Mouse (Mus musculus): Measurements from ENCODE around the gene Herpud2.
A peak's percentile ranks its signal among the peaks of the same experiment; 100 is the strongest.

Gene Herpud2

GRCm38 (mm10) chr9:25151611-25152241 is at the start of gene Herpud2:
Gene Herpud2 (minus strand): TSS chr9:25151820.
- peak; percentile 86 for DNase-seq

DNA sequence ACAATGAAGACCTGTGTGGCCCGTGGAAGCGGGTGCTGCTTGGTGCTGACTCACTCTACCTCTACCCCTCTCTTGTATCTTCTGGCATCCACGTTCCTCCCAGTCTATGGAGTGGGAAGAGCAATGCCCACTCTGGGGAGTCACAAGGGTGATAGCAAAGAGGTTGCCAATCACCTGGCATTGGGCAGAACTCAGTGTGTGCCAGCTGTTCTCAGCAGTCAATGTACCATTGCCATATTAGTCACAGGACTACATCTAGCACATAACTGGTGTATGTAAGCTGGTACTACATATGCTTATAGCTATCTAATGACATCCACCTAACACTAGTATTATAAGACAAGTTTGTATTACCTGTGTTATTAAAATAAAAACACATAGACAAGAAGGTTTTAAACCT is 49.4 kb upstream of the Herpud2 start:
- DNase-seq: no peak

DNA sequence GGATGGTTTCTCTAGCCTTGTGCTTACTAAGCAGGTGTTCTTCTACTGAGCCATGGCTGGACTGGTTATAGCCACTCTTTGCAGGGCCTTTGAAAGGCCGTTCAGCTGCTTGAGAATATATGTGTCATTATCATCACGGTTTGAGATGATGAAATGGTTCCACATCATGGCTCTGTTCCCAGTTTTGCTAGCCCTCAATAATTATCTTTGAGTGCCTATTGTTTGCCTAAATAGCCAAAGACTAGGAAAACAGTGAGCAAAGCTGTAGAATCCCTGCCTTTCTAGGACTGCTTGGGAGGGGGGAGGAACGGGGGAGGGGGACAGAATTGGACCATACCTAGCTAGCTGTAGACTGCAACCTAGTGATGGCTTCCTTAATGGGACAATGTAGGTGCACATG is 48.5 kb upstream of the Herpud2 start:
- no peak for DNase-seq

GRCm38 (mm10) chr9:25196746-25197145 is 45.1 kb upstream of the Herpud2 start:
- no peak for DNase-seq

DNA sequence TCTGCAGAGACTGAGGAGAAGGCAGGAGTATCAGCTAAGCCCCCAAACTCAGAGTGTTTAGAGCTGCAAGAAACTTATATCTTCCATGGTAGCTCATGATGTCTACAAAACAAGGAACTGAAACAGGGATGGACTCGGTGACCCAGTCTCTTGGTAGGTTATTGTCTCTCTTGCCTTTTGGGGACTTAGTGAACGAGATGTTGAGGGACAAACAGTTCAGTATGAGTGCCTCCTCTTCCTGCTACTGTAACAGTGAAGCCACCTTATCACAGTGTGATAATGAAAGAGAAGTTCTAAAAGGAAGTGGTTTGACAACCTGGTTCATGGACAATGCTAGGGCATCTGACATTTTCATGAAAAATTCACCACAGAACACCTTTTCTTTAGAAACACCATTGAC is 40.0 kb upstream of the Herpud2 start:
- no peak for DNase-seq

DNA sequence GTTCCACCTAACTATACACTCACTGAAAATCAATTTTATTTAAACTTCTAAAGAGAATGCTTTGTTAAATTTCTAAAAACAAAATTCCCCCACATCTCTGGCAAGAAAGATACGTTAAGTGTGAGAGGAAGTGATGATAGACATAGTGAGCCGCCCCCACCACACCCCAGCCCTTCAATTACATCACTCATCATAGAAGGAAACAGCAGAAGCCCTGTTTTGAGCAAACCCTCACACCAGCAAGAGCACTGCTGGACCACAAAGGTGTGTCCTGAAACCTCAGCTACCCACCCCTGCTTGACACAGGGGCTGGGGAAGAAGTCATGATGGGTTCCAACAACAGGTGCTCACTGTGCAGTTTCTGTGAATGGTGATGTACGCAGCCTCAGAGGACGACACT is 34.9 kb upstream of the Herpud2 start:
- no peak for DNase-seq

GRCm38 (mm10) chr9:25185854-25186253 is 34.2 kb upstream of the Herpud2 start:
- DNase-seq: no peak

- DNase-seq: no peak
These were observed 33.0 kb upstream of the Herpud2 start for GRCm38 (mm10) chr9:25184606-25185005.

GRCm38 (mm10) chr9:25178066-25178465 is 26.4 kb upstream of the Herpud2 start:
- no peak for DNase-seq

GRCm38 (mm10) chr9:25177201-25177600 is 25.6 kb upstream of the Herpud2 start:
- DNase-seq: no peak

- no peak for DNase-seq
These were observed 24.9 kb upstream of the Herpud2 start for GRCm38 (mm10) chr9:25176562-25176961.

GRCm38 (mm10) chr9:25175978-25176377 is 24.4 kb upstream of the Herpud2 start:
- DNase-seq: no peak

DNA sequence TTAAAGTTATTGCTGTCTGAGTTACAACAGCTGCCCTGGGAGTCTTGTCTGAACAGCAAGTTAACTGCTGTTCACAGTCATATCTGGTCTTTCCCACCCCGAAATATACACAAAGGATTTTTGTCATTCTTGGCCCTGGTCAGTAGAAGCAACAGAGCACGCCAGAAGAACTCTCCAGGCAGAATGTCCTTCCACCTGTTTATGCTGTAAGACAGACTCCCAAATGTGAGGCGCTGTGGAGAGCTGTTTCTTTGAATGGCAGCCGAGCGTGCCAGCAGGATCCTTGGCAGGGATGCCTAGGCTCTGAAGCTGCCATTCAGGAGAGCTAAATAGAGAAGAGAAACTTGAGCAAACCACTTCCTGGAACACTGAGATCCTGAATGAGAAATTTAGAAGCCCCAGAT is 23.4 kb upstream of the Herpud2 start:
- DNase-seq: peak; percentile 75

DNA sequence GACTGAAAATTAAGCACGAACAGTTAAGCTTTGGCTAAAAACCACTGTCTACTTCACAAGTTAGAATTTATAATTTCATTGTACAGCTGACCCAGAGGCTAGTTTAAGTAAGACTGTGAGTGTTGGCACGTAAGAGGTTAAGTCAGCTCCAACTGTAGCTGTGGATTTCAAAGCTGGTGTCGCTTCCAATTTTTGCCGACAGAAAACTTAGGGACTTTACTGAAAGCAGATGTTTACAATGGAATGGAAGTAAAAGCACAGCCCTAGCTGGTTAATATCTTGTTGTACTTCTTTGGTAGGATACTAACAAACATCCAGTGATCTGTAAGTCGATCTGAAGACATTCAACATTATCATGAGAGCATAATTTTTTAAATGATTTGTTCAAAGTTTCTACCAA is 23.0 kb upstream of the Herpud2 start:
- DNase-seq: no peak

GRCm38 (mm10) chr9:25173171-25173570 is 21.6 kb upstream of the Herpud2 start:
- no peak for DNase-seq

DNA sequence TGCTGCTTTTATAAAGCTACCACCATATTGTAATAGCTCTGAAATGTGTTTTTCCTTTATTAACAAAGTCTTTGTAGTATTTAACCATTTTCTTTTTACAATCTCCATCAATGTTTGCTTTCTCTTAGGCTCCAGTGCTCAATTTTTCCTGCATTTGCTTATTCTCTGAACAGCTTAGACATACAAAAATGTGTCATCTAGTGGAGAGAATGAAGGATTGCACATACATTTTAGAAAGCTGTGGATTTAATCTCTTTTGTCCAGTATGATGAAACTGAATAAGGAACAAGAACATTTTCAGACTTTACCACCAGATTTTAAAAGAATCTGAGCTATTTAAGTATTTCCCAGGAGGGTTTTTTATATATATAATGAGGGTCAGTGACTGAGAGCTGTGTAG is 18.0 kb upstream of the Herpud2 start:
- no peak for DNase-seq

DNA sequence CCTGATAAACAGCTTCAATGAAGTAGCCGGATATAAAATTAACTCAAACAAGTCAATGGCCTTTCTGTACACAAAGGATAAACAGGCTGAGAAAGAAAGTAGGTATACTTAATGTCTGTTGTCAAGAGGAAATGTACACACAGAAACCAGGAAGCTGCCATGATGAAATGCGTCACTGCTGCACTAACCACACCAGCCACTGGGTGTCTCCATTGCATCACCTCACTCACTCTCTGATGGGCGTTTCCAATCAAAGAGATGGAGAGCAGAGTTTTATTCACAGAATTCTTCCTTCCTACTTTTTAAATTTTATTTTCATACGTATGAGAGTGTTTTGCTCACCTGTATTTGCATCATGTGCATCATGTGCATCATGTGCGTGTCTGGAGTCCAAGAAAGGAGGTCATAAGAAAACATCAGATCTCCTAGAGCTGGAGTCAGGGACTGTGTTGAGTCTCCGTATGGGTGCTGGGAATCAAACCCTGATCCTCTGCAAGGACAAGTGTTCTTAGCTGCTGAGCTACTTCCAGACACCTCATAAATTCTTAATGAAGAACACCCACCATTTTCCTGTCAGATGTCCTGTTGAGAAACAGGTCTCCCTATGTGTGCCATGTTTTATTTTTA is 16.0 kb upstream of the Herpud2 start:
- peak; percentile 74 for DNase-seq

DNA sequence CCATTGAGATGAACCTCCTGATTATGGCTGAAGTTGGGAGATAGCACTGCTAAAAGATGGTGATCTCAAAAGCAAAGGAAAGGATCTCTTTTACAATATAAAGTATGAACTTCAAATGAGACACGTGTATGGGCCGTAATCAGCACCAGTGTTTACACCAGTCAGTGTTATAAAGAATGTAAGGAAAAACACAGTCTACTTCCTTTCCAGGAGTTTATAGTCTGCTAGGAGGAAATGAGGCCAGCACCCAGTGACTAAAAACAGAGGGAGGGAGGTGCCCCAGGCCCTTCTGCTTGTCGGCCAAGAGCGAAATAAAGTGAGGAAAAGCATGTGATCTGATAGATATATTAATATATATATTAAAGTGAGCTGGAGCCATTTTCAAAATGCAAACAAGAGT is 6.6 kb upstream of the Herpud2 start:
- no peak for DNase-seq

DNA sequence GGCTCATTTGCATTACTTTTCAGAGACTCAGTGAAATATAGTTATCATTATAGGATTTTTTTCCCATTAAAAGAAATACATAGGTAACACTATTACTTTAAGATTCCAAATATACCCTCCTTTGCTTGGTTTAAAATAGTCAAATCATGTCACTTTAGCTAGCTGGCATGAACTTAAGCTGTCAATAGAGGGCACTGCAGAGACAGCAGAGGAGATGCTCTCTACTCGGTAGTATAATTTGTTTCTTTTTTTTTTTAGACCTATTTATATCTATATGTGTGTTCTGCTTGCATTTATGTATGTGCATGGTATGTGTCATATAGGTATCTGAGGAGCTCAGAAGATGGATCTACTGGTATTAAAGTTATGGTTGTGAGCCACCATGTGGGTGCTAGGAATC is 4.8 kb upstream of the Herpud2 start:
- no peak for DNase-seq

DNA sequence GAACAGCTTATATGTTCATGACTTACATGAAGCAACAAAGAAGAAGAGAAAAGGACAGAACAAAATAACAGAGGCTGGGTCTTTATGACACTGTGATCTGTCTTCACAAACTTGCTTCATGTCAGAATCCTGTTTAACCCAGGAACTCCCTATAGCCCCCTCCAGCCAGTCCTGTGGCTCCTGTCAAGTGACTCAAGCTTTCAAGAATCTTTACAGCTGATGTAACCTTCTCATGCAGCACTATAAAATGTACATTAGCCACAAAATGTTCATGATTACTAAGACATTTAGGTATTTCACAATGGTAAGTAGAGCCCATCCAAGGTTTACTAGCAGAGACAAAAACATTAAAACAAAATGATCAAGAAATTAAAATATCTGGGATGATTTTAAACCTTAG is 1.4 kb upstream of the Herpud2 start:
- no peak for DNase-seq

DNA sequence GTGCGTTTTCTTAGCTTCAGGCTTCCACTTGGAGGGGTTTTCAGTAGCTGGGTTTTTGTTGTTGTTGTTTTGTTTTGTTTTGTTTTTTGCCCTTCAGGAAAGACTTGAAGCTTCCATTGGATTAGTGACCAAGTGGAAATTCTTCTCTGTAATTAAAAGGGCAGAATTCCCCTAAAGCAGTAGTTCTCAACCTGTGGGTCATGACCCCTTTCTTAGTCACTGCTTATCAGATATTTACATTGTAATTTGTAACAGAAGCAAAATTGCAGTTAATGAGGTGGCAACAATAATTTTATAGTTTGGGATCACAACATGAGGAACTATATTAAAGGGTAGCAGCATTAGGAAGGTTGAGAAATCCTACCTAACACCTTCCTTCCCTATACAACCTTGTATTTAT is 837 bp upstream of the Herpud2 start:
- DNase-seq: no peak

- peak; percentile 61 for DNase-seq
These were observed 619 bp downstream of the Herpud2 start for GRCm38 (mm10) chr9:25150791-25151610.

- DNase-seq: no peak
These were observed 2.9 kb downstream of the Herpud2 start for GRCm38 (mm10) chr9:25148767-25149166.

DNA sequence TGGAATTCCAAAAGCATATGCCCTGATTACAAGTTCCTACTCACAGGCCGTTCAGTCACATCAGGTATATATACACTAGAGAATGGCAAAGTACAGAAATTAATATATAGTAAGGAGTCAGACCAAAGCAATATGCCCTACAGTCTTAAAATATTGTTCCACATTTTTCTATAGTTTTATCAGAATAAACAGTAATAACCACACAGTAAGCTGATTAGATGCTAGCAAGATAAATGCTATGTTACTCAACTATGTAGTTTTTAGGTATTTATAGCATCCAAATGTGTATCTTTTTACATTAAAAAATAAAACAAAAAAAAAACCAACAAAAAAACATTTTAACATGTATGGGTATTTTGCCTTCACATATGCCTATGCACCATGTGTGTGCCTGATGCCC is 5.7 kb downstream of the Herpud2 start:
- no peak for DNase-seq

All from cerebellum, adult 8-10 months (tissue).